Mouse (Mus musculus) small intestine, adult 2 months (tissue): ENCODE results near the gene Gm45713.

ENCODE experiments used
- CTCF ChIP-seq: fragments of 200-500 bp; IDR thresholded peaks from 2 replicates; pipeline ENCODE4 v1.5.1; 2012; ENCODE audit warnings: low read depth, mild to moderate bottlenecking, control low read depth, inconsistent platforms, low read length, moderate library complexity, mixed read lengths; ENCODE audit not compliant: insufficient replicate concordance, insufficient read length; ENCODE audit errors: extremely low read depth
- POLR2A ChIP-seq: fragments of 200-500 bp; IDR thresholded peaks from 2 replicates; pipeline ENCODE4 v1.6.1; 2012; ENCODE audit warnings: low read depth, mild to moderate bottlenecking, control low read depth, inconsistent platforms, low read length, moderate library complexity

- TF ChIP-seq CTCF, result no peak
- TF ChIP-seq POLR2A, result no peak
Measured at GRCm38 (mm10) chr7:45092828-45093515, 43.1 kb downstream of the Gm45713 start.
